Mouse (Mus musculus) liver, adult 2 months (tissue): ENCODE results near the gene Acox2. TPM values are rescaled to one million over a fixed set of nuclear protein-coding genes. Genes with fewer than 3 reads are reported as not detected.

Experiments
- DNase-seq: peaks from one replicate; pipeline ENCODE4 v3.0.0-alpha.2; 2011; ENCODE audit warnings: low read depth, low spot score; ENCODE audit errors: extremely low read depth
- H3K27ac ChIP-seq: fragments of 200-500 bp; replicated peaks from 2 replicates; pipeline ENCODE4 v1.5.1; 2012; ENCODE audit warnings: low read depth, mild to moderate bottlenecking, control low read depth, inconsistent platforms, low read length; ENCODE audit not compliant: insufficient read depth
- H3K27me3 ChIP-seq: fragments of 200-500 bp; 2 replicates; pipeline ENCODE4 v1.6.1; 2012; ENCODE audit warnings: mild to moderate bottlenecking, moderate library complexity, low read length, inconsistent platforms; ENCODE audit not compliant: control insufficient read depth, insufficient read depth
- H3K36me3 ChIP-seq: fragments of 200-500 bp; 2 replicates; pipeline ENCODE4 v1.6.1; 2012; ENCODE audit warnings: low read length, inconsistent platforms; ENCODE audit not compliant: control insufficient read depth, insufficient read depth
- H3K4me1 ChIP-seq: fragments of 200-500 bp; 2 replicates; pipeline ENCODE4 v1.6.1; 2011; ENCODE audit warnings: low read length; ENCODE audit not compliant: control insufficient read depth, insufficient read depth
- H3K4me3 ChIP-seq: fragments of 200-500 bp; 2 replicates; pipeline ENCODE4 v1.5.1; 2011; ENCODE audit warnings: low read depth, mild to moderate bottlenecking, control low read depth, low read length, moderate library complexity; ENCODE audit not compliant: insufficient read depth
- H3K79me2 ChIP-seq: fragments of 200-500 bp; 2 replicates; pipeline ENCODE4 v1.6.1; 2012; ENCODE audit warnings: inconsistent platforms, mild to moderate bottlenecking, low read length, moderate library complexity; ENCODE audit not compliant: control insufficient read depth, insufficient read depth
- H3K9ac ChIP-seq: fragments of 200-500 bp; 2 replicates; pipeline ENCODE4 v1.6.1; 2012; ENCODE audit warnings: low read depth, mild to moderate bottlenecking, control low read depth, inconsistent platforms, low read length
- CTCF ChIP-seq: fragments of 200-500 bp; IDR thresholded peaks from 2 replicates; pipeline ENCODE4 v1.5.1; 2011; ENCODE audit warnings: low read depth, low read length, control low read depth
- POLR2A ChIP-seq: fragments of 200-500 bp; IDR thresholded peaks from 2 replicates; pipeline ENCODE4 v1.6.1; 2011; ENCODE audit warnings: low read length, control low read depth; ENCODE audit not compliant: insufficient read depth; ENCODE audit errors: extremely low read depth
- WGBS: fragments of 180-500 bp; shearing (Covaris S2); methylation state at CpG from one replicate; pipeline ENCODE4 v1.1.7; 2018; 5-methylcytosine and 5-hydroxymethylcytosine counted together
- polyA plus RNA-seq: library from polyadenylated mRNA; depleted of rRNA; stranded (reverse); fragments of >200 nt; gene quantifications from 2 replicates; pipeline ENCODE4 v1.2.3, GENCODE M21; 2012
- total RNA-seq: library from RNA; depleted of rRNA; stranded (reverse); fragments of >200 nt; gene quantifications from 2 replicates; pipeline ENCODE4 v1.2.3, GENCODE M21; 2014

The Acox2 gene
- total and polyA plus RNA-seq, 2 experiments = 213 to 301 TPM

- 86% methylated on average over 8 of the region's 8 CpGs for WGBS
- H3K4me3 ChIP-seq = no peak overlapping the region
- TF ChIP-seq CTCF = no peak
- no peak for TF ChIP-seq POLR2A
- DNase-seq = no peak
- peaks cover 27% of the 10 kb centered on the region for H3K4me1 ChIP-seq
- H3K9ac ChIP-seq = no peak overlapping the region
- H3K79me2 ChIP-seq = no peaks in the 10 kb centered on the region
- no peaks in the 10 kb centered on the region for H3K27me3 ChIP-seq
- peaks cover 57% of the 10 kb centered on the region for H3K36me3 ChIP-seq
- H3K27ac ChIP-seq = peak overlapping the region; percentile 2
Observed at GRCm38 (mm10) chr14:8246878-8247277, 12.3 kb downstream of the Acox2 start.

DNA sequence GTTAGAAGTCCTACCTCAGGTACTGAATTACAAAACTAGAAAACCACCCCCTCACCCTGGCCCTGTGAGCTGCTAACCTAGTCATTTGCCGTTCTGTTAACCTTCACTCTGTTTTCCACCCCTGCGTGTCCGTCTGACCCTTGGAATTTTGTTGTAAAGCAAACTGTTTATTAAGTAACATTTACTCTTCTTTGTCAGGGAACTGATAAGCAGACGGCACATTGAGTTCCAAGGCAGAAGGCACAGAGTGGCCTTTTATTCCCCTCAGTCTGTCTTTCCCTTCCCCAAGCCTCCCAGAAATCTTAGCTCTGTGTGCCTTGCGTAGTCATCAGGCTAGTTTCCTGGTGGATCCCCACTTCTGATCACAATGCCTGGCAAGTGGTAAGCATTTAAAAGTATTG is 14.9 kb downstream of the Acox2 start:
- 10% methylated on average over 5 of the region's 5 CpGs for WGBS

GRCm38 (mm10) chr14:8243136-8243888 is 15.8 kb downstream of the Acox2 start:
- H3K9ac ChIP-seq = peak overlapping the region; percentile 61

More for the DNA sequence above, 14.9 kb downstream of the Acox2 start:
- H3K4me1 ChIP-seq = peaks cover 28% of the 10 kb centered on the region
- peak; percentile 100 for DNase-seq
- peaks cover 55% of the 10 kb centered on the region for H3K36me3 ChIP-seq
- no peaks in the 10 kb centered on the region for H3K27me3 ChIP-seq
- H3K27ac ChIP-seq = peak overlapping the region; percentile 87
- H3K4me3 ChIP-seq = no peak overlapping the region
- peak overlapping the region; percentile 46 for H3K9ac ChIP-seq
- TF ChIP-seq CTCF = no peak
- TF ChIP-seq POLR2A = no peak
- no peaks in the 10 kb centered on the region for H3K79me2 ChIP-seq

DNA sequence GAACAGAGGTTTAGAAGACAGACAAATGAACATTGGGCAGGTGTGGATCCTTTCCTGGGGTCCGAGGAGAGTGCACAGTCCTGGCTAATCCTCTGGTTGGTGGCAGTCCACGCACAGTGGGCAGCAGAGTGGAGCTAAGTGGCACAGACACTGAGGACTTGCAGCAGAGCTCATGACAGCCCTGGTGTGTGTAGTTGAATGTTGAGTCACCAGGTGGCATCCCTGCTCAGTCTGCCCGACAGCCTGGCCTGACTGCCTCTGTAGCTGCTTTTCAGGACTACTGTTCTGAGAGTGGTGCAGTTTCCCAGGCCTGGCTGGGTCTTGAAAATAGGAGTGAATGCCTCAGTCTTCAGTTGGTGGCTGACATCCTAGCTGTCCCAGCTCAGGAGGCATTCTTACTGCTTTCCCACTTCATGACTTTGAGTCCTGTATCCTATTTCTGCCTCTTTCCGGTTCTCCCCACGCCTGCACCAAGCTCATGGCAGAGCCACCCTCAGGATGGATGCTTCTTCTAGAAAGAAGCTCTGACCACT is 16.7 kb downstream of the Acox2 start:
- Histone ChIP-seq H3K79me2 (no peaks in the 10 kb centered on the region), H3K36me3 (peaks cover 48% of the 10 kb centered on the region), H3K27ac (peak overlapping the region; percentile 91), H3K4me1 (peaks cover 28% of the 10 kb centered on the region), H3K4me3 (no peak overlapping the region), H3K27me3 (no peaks in the 10 kb centered on the region), H3K9ac (peak overlapping the region; percentile 61)
- no peak for TF ChIP-seq POLR2A
- peak; percentile 82 for TF ChIP-seq CTCF
- peak; percentile 59 for DNase-seq
- 66% methylated on average over 5 of the region's 5 CpGs for WGBS

More at GRCm38 (mm10) chr14:8243136-8243888, 15.8 kb downstream of the Acox2 start:
- H3K79me2 ChIP-seq = no peaks in the 10 kb centered on the region
- peaks cover 28% of the 10 kb centered on the region for H3K4me1 ChIP-seq
- 13% methylated on average over 8 of the region's 8 CpGs for WGBS
- no peak for TF ChIP-seq POLR2A
- TF ChIP-seq CTCF = no peak
- peak; percentile 67 for DNase-seq
- H3K27me3 ChIP-seq = no peaks in the 10 kb centered on the region
- H3K4me3 ChIP-seq = no peak overlapping the region
- peaks cover 50% of the 10 kb centered on the region for H3K36me3 ChIP-seq
- H3K27ac ChIP-seq = peak overlapping the region; percentile 91

DNA sequence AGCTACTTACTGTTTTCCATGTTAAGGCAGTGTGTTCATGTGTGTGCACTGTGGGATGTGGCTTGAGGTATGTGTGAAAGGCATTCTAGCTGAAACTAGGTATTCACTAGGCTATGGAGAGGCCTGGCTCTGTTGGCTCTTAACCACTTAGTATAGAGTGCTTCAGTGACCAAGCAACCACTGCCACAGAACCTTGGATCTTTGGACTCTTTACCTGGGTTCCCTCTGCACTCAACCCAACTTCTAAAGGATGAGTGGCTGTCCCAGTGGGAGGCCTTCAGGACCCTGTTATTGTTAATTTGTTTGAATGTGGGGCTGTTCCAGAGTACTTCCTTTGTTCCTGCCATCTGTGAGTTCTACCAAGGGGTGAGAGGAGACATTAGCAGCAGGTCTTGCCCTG is 17.3 kb downstream of the Acox2 start:
- no peaks in the 10 kb centered on the region for H3K27me3 ChIP-seq
- peak overlapping the region; percentile 61; the same call in 1 of the 2 replicates for H3K9ac ChIP-seq
- peak overlapping the region; percentile 35; the same call in 1 of the 2 replicates for H3K27ac ChIP-seq
- H3K36me3 ChIP-seq = peaks cover 47% of the 10 kb centered on the region
- peaks cover 28% of the 10 kb centered on the region for H3K4me1 ChIP-seq
- DNase-seq = peak; percentile 55
- no peaks in the 10 kb centered on the region for H3K79me2 ChIP-seq
- TF ChIP-seq CTCF (no peak), POLR2A (no peak)
- H3K4me3 ChIP-seq = no peak overlapping the region

DNA sequence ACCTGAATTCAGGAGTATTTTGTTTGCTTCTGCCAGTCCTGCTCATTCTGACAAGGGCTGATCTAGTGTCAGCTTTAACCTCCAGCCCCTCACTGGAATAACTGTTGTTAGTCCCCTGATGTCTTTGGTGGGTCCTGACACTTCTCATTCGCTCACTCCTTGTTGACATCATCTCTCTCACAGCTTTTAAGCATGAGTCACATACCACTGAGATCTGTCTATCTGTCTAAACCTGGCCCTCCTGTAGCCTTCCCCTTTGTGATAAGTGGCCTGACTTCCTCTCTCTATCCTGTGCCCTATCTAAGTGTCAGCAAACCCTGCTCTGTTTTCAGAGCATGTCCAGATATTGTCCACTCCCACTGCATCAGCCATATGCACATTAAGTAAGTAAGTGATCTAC is 25.9 kb downstream of the Acox2 start:
- no peak for DNase-seq
- Histone ChIP-seq H3K4me1 (no peaks in the 10 kb centered on the region), H3K36me3 (peaks cover 59% of the 10 kb centered on the region), H3K27ac (no peak overlapping the region), H3K79me2 (no peaks in the 10 kb centered on the region; the same call in 1 of the 2 replicates), H3K27me3 (no peaks in the 10 kb centered on the region), H3K9ac (no peak overlapping the region), H3K4me3 (no peak overlapping the region)
- TF ChIP-seq POLR2A (no peak), CTCF (no peak)
- WGBS = 89% methylated on average over 1 of the region's 1 CpGs
